Mouse (Mus musculus) thymus, adult 2 months (tissue): ENCODE results near the gene Prpf6.

ENCODE experiments used
- CTCF ChIP-seq: fragments of 200-500 bp; IDR thresholded peaks from 2 replicates; pipeline ENCODE4 v1.5.1; 2012; ENCODE audit warnings: mild to moderate bottlenecking, control low read depth, low read length, moderate library complexity, borderline replicate concordance; ENCODE audit not compliant: control insufficient read depth, poor library complexity, insufficient read depth; ENCODE audit errors: extremely low read depth
- POLR2A ChIP-seq: fragments of 200-500 bp; IDR thresholded peaks from 2 replicates; pipeline ENCODE4 v1.6.1; 2012; ENCODE audit warnings: mild to moderate bottlenecking, low read length, control low read depth, moderate library complexity; ENCODE audit not compliant: control insufficient read depth, poor library complexity, insufficient read depth; ENCODE audit errors: extremely low read depth

GRCm38 (mm10) chr2:181646626-181647472, 55.2 kb downstream of the Prpf6 start:
- TF ChIP-seq POLR2A (no peak), CTCF (no peak)
